Mouse (Mus musculus) CD8-positive naive resting alpha-beta T cell, adult 2 months (primary cell): ENCODE data around the gene Apold1.

Experiments
- DNase-seq, 2 experiments: peaks; one replicate each; pipeline ENCODE4 v3.0.0; 2022; ENCODE audit warnings: low read depth in 2 of 2, low spot score in 2 of 2

Apold1 gene

GRCm38 (mm10) chr6:135024781-135025420 is 43.4 kb downstream of the Apold1 start:
- no peak for DNase-seq

GRCm38 (mm10) chr6:135026232-135026631 is 44.7 kb downstream of the Apold1 start:
- peak in 1 of 2 experiments; percentile 12 for DNase-seq

DNA sequence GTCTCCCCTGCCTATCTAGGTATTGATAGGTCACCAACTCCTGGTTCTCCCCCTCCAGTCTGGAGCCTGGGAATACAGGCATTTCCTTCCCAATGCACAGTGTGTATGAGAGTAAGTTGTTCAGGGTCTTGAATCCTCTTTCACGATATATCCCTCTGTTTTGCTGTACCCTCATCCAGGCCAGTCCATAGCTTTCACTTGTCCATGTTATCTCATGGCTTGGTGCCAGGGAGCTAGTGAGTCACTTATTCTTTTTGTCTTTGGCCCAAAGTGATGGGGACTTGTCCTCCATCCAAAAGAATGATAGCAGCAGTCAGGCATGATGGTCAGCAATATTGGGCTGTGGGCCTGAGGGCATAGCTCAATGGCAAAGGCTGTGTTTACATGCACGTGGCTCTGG is 45.2 kb downstream of the Apold1 start:
- DNase-seq: no peak

DNA sequence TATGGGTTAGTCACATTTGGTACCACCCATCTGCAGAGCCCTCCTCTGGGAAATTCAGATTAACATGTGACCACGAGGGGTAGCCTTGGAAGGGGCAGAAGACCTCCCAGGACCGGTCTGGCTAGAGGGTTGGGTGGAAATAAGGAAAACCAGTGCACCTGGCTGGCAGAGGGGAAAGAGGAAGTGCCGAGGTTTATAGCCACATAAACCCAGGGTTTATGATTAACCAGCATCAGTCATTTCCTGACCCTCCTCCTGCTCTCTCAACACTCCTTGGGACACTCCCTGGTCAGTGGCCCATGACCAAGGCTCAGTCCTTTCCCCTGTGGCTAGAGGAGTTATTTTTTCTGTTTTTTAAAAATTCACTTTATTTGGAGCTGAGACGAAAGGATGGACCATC is 47.7 kb downstream of the Apold1 start:
- DNase-seq: no peak
